Mouse (Mus musculus) heart, postnatal 10 days (tissue): Measurements from ENCODE around the gene Usp36. TPM values are rescaled to one million over a fixed set of nuclear protein-coding genes. Genes with fewer than 3 reads are reported as not detected.
"Not testable (repeated sequence)": the region's sequence is repeated elsewhere in the genome, so short reads cannot be mapped to it uniquely, and the experiment has no call there.

Experiments
- DNase-seq, 2 experiments: peaks; one replicate each; pipeline ENCODE4 v3.0.0; 2021
- intact Hi-C: fragments of 180-260 bp; cut with DNase I; formaldehyde crosslinking; loops from one replicate; pipeline ENCODE4 v1.15.1; 2025
- total RNA-seq, 2 experiments: library from RNA; stranded (reverse); gene quantifications; 2 replicates each; pipeline ENCODE4 v1.2.3; 2021

Usp36 gene
- total RNA-seq, 2 experiments from 2014 or later: 13.9 TPM

DNA sequence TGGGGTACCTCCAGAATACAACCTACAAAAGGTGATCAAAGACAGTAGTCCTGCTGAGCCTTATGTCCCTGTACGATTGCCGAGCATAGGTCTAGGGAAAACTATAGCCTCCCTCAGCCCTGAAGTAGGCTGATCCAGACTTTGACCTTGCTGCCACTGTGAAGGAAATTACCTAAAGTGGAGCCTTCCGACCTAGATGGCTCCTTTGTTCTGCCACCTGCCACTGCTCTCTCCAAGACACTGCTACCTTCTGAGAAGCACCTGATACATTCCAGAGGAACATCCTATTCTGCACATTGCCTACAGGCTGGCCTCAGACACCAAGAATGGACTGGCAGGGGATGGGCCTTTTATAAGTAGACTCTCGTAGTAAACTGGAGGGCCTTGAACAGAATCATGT is 13.9 kb upstream of the Usp36 start:
- not testable (repeated sequence) for DNase-seq

GRCm38 (mm10) chr11:118298810-118299209 is 8.8 kb upstream of the Usp36 start:
- no peak for DNase-seq
- intact Hi-C loops: no loop called here

More for the DNA sequence above, 13.9 kb upstream of the Usp36 start:
- intact Hi-C loops: not testable (repeated sequence)

- no peak for DNase-seq
- intact Hi-C loops: no loop called here
Observed at GRCm38 (mm10) chr11:118297967-118298366, 7.9 kb upstream of the Usp36 start.

DNA sequence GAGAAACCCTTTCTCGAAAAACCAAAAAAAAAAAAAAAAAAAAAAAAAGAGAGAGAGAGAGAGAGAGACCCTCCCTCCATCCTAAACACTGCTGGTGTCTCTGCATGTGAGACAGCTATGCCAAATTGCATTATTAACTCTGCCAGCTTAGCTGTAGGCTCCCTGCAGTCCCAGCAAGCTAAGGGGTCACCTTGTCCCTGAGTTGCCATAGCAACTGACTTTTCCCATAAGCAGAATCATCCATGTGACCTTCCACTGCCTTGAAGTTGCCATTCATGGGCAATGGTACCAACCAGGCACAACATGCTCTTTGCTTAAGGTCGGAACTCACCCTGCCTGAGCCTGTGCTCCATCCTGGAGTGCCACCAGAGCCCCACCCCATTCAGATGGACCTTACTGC is 5.0 kb upstream of the Usp36 start:
- DNase-seq: no peak
- intact Hi-C loops: no loop called here

- intact Hi-C loops: no loop called here
- no peak for DNase-seq
Observed at GRCm38 (mm10) chr11:118292671-118293070, 2.6 kb upstream of the Usp36 start.

DNA sequence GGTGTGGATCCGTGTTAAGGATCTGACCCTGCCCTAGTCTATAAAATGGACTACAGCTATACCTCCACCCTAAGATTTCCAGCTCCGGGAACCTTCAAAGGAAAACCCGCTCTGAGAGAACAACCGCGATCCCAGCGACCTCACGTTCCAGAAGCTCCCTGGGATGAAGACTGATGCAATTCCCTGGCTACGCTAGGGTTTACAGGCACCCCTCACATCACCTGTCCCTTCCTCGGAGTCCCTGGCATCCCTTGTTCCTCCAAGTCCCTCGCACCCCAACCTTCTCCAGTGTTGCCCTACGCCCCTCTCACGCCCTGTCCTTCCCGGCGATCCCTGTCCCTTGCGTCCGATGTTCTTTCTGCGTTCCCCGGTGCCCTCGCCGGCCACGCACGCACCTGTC is 482 bp downstream of the Usp36 start:
- no peak for DNase-seq
- intact Hi-C loops: no loop called here

DNA sequence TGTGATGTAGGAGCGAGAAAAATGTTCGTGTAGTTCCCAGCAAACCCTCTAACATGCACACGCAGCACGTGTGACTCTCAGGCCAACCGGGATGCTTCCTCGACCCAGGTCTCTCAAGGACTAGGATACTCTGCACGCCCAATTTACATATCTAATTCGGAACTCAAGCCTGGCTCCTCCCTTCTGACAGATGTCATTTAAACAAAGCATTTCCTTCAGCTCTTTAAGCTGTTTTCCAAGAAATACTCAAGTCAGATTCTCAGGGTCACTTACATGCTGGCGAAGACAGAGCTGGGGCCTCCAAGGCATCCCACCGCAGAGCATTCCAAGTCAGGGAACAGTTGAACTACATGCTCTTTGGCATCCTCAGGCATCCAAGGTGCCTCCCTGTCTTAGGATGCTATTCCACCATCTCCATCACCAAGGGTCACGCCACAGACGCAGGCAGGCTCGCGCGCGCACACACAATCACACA is 970 bp downstream of the Usp36 start:
- peak in 1 of 2 experiments; percentile 31 for DNase-seq
- intact Hi-C loops: no loop called here

- intact Hi-C loops: no loop called here
- no peak for DNase-seq
Observed at GRCm38 (mm10) chr11:118287573-118287972, 2.5 kb downstream of the Usp36 start.

- no peak for DNase-seq
- intact Hi-C loops: no loop called here
Observed at GRCm38 (mm10) chr11:118286434-118286833, 3.6 kb downstream of the Usp36 start.

DNA sequence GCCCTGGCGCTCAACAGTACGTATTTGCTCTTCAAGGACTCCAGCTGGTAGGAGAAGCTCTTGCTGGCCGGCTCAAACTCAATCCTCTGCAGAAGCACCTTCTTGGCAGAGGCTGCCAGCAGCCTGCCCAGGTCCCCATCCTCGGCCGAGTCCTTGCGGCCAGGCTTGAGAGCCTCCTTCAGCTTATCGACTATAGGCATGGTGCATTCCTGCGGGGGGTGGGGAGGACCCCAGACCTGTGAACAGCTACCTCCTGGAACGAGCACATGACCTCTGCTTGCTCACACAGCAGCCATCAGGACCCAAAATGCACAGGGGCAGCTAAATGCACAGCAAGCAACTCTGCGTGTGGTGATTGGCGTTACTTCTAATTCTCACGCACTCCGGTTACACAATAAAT is 4.3 kb downstream of the Usp36 start:
- DNase-seq: no peak
- intact Hi-C loops: no loop called here

GRCm38 (mm10) chr11:118280218-118280617 is 9.8 kb downstream of the Usp36 start:
- no peak for DNase-seq
- intact Hi-C loops: no loop called here

- intact Hi-C loops: no loop called here
- DNase-seq: no peak
Observed at GRCm38 (mm10) chr11:118276328-118276727, 13.7 kb downstream of the Usp36 start.

- intact Hi-C loops: no loop called here
- no peak for DNase-seq
Observed at GRCm38 (mm10) chr11:118275092-118275491, 15.0 kb downstream of the Usp36 start.

- DNase-seq: no peak
- intact Hi-C loops: loop anchor here (2.0 kb wide), 1 partner anchor 185 kb away; no protein-coding TSS in a partner anchor
Observed at GRCm38 (mm10) chr11:118269827-118270226, 20.2 kb downstream of the Usp36 start.

DNA sequence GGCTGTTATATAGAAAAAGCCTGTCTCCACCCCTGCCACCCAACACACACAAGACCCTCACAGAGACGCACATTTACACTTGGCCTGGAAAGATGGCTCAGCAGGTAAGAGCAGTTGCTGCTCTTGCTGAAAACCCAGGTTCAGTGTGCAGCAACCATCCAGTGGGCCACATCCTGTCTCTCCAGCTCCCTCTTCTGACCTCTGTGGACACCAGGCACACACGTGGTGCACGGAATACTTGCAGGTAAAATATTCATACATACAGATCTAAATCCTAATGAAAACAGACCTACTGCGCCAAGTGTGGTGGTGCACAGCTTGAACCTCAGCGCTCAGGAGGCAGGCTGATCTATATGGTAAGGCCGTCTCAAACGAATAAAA is 23.4 kb downstream of the Usp36 start:
- intact Hi-C loops: no loop called here
- DNase-seq: no peak

DNA sequence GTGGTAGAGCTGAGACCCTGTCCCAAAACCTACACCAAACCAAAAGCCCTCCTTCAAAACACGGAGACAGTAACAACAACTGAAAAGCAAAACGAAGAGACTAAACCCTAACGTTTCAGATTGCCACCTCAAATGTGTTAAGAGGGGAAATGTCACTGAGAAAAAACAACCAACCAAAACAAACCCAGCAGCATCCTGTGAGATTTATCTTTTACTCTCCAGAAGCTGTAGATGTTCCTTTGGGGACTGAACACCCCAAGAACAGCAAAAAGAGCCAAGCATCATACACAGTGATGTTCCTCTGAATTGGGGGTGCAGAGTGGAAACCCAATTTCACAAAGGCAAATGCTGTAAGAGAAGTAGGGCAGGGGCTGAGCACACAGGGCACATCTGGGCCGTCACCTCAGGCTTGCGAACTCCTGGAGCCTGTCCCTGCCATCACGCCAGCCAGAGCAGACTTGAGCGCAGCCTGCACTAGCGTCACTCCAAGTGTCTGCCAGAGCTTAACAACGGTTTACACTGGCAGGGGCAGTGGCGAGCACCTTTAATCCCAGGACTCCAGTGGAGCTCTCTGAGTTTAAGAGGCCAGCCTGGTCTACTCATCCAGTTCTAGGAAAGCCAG is 23.9 kb downstream of the Usp36 start:
- intact Hi-C loops: no loop called here

GRCm38 (mm10) chr11:118265621-118266020 is 24.4 kb downstream of the Usp36 start:
- DNase-seq: no peak
- intact Hi-C loops: no loop called here

More for the DNA sequence above, 23.9 kb downstream of the Usp36 start:
- no peak for DNase-seq

GRCm38 (mm10) chr11:118263146-118263545 is 26.9 kb downstream of the Usp36 start:
- no peak for DNase-seq
- intact Hi-C loops: no loop called here

GRCm38 (mm10) chr11:118260081-118260480 is 30.0 kb downstream of the Usp36 start:
- no peak for DNase-seq
- intact Hi-C loops: no loop called here

DNA sequence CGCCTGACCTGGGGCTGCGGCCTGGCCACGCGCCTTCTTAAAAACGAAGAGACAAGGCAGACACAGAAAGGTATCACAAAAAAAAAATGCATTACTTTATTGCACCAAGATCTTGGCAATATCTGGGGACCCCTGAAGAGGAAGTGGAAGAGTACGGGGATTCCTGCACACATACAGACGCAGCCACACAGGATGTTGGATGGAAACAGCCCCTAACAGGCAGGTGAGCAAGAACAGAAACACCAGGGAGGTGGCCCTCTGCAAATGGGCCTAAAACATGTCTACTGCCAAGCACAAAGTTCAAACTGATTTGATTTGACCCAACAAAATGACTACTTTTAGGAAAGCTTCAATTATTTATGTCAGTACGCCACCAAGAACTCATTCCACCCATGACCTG is 30.5 kb downstream of the Usp36 start:
- intact Hi-C loops: no loop called here
- no peak for DNase-seq

DNA sequence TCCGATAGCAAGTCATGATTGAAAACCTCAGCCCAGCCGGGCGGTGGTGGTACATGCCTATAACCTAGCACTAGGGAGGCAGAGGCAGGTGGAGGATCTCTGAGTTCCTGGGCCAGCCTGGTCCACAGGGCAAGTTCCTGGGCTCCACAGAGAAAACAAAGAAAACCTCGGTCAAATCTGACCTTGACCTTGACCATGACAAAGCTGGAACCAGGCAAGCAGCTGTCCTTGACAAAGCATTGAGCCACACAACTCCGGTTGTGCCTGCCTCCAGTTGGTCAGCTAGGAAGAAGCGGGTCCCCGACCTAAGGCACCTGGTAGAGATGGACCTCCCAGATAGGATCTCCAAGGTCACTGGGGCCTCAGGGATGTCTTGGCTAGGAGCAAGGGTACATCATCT is 33.7 kb downstream of the Usp36 start:
- no peak for DNase-seq
- intact Hi-C loops: no loop called here

DNA sequence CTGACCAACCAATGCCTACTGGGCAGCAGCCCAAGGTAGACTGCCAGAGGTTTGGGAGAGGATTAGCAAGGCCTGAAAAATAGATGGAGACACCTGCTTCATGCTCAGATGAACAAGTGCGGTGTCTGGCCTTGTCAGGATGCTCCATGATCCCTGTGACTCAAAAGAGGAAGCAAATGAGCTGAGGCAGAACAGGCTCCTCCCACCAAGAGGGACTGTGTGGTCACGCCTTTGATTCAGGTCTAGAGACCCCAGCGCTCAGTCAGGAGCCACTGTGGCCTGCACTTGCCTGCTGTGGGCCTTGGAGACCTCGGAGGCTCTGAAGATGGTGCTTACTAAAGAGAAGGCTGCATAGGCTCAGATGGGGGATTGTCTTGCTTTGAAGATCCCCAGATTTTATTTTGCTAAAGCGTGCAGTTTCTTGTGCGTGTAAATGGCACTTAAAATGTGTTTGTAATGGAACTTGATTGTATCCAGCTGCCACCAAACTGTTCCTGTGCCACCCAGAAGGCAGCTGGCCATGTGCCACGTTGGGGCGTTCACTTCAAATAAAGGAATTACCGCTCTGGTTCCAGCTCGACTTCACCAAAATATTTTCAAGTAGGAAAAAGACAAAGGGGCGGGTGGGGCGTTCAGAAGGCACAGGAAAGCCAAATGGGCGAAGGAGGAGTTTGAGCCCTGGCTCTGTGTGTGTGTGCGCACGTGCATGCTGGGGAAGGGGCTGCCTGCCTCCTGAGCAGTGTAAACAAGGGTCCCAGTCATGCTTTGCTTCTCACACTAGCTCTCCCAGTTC is 35.7 kb downstream of the Usp36 start:
- intact Hi-C loops: no loop called here
- DNase-seq: peak; percentile 52 to 72
